26 mouse cellular contexts compared by ENCODE assay signal in the genomic region with DNA sequence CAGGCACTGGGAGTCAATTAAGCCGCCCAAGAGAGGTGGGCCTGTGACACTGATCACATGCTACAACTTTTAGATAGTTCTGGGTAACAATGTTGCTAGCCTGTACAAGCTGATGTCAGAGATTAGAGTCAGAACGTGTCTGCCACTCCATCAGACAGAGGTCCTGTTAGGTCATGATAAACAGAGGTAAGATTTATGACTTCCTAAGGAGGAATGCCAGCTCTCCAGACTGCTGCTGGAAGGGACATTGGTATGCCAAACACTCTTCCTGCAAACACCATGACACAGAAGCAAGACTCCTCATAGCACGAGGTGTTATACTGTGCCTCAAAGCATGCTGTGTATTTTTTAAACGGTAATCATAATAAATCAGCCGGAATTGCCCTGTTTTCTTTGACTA.
DNase-seq lines count a peak whose midpoint lies in the region; ATAC-seq lines count a peak whose summit lies in the region.
"Had no signal": no experiment of that assay in that cellular context is flagged by ENCODE, and none has a peak within 500 bp of the region (broad histone marks: within the 10 kb centered on the region; RNA-seq: fewer than 3 reads in every experiment).

No protein-coding gene starts in this region.

- peak; percentile 43 for DNase-seq in embryo, embryonic 10 days (ENCODE audit: low spot score)
- DNase-seq in embryo, embryonic 11 days = no peak
- DNase-seq in 3T3-L1 (ENCODE audit: low read depth, low spot score) = peak; percentile 47
- DNase-seq in lung, adult 18-20 months = peak; percentile 9 to 40
- peak; percentile 30 for DNase-seq in lung, postnatal 14 days
- no peak for DNase-seq in natural killer cell, adult 2 months (ENCODE audit: low spot score in 2 of 2)
- DNase-seq: adrenal gland, postnatal 25 days; cerebellum, adult 11 months; gastrocnemius, postnatal 25 days; liver, embryonic 13.5 days; right cerebral cortex, postnatal 14 days; thymus, adult 18-20 months had no signal

- no peak for ATAC-seq in forebrain, embryonic 13.5 days
- ATAC-seq in inflammation-experienced regulatory T-cells, adult 6 months = no peak
- ATAC-seq: activated CD4-positive, CD25-positive, alpha-beta regulatory T cell, adult 4 months; forebrain, embryonic 15.5 days; hindbrain, embryonic 16.5 days; intestine, postnatal 0 days; midbrain, embryonic 13.5 days had no signal

- no peaks in the 10 kb centered on the region for H3K27me3 ChIP-seq in forebrain, embryonic 13.5 days
- H3K27me3 ChIP-seq: embryonic facial prominence, embryonic 13.5 days; forebrain, embryonic 15.5 days; heart, embryonic 15.5 days; limb, embryonic 12.5 days; liver, embryonic 13.5 days; midbrain, embryonic 13.5 days; stomach, embryonic 15.5 days had no signal

- H3K27ac ChIP-seq in forebrain, embryonic 13.5 days = no peak overlapping the region
- H3K27ac ChIP-seq: embryonic facial prominence, embryonic 13.5 days; forebrain, embryonic 15.5 days; heart, embryonic 15.5 days; layer of hippocampus, adult 2 months; left cerebral cortex, adult 2 months; limb, embryonic 12.5 days; liver, embryonic 13.5 days; midbrain, embryonic 13.5 days; stomach, embryonic 15.5 days had no signal

- H3K4me2 ChIP-seq in forebrain, embryonic 13.5 days = no peak overlapping the region
- H3K4me2 ChIP-seq: embryonic facial prominence, embryonic 13.5 days; forebrain, embryonic 15.5 days; heart, embryonic 15.5 days; limb, embryonic 12.5 days; liver, embryonic 13.5 days; midbrain, embryonic 13.5 days; stomach, embryonic 15.5 days had no signal

- H3K36me3 ChIP-seq in forebrain, embryonic 13.5 days (ENCODE audit: poor library complexity, severe bottlenecking) = no peaks in the 10 kb centered on the region
- H3K36me3 ChIP-seq: embryonic facial prominence, embryonic 13.5 days; forebrain, embryonic 15.5 days; G1E; heart, embryonic 15.5 days; limb, embryonic 12.5 days; liver, embryonic 13.5 days; midbrain, embryonic 13.5 days; stomach, embryonic 15.5 days had no signal

- H3K9me3 ChIP-seq in forebrain, embryonic 13.5 days (replicated peaks) = no peaks in the 10 kb centered on the region
- H3K9me3 ChIP-seq: embryonic facial prominence, embryonic 13.5 days; forebrain, embryonic 15.5 days; heart, embryonic 15.5 days; limb, embryonic 12.5 days; liver, embryonic 13.5 days; midbrain, embryonic 13.5 days; stomach, embryonic 15.5 days had no signal

- no peak overlapping the region for H3K4me3 ChIP-seq in forebrain, embryonic 13.5 days
- H3K4me3 ChIP-seq: embryonic facial prominence, embryonic 13.5 days; forebrain, embryonic 15.5 days; heart, embryonic 15.5 days; layer of hippocampus, adult 2 months; left cerebral cortex, adult 2 months; limb, embryonic 12.5 days; liver, embryonic 13.5 days; midbrain, embryonic 13.5 days; stomach, embryonic 15.5 days had no signal

- 88% methylated on average over 5 of the region's 5 CpGs for WGBS in forebrain, embryonic 13.5 days

- no peak overlapping the region for H3K9ac ChIP-seq in forebrain, embryonic 13.5 days
- H3K9ac ChIP-seq: embryonic facial prominence, embryonic 13.5 days; forebrain, embryonic 15.5 days; heart, embryonic 15.5 days; limb, embryonic 12.5 days; liver, embryonic 13.5 days; midbrain, embryonic 13.5 days; stomach, embryonic 15.5 days had no signal

- no peaks in the 10 kb centered on the region for H3K4me1 ChIP-seq in forebrain, embryonic 13.5 days
- H3K4me1 ChIP-seq: forebrain, embryonic 15.5 days; heart, embryonic 15.5 days; liver, embryonic 13.5 days; midbrain, embryonic 13.5 days; stomach, embryonic 15.5 days had no signal

Comparison
In these comparisons a context has a peak if more than half of its experiments do, and no peak if none do; other contexts are left out.
1. DNase-seq: peak in embryo, embryonic 10 days (single experiment), 3T3-L1 (single experiment), lung, adult 18-20 months (2 of 2) and lung, postnatal 14 days (single experiment); none in embryo, embryonic 11 days (single experiment) and natural killer cell, adult 2 months (0 of 2).